Comparison of ENCODE assay signal across 9 mouse cellular contexts in genomic region chr6:70714239-70714638, GRCm38 (mm10).
DNase-seq lines count a peak whose midpoint lies in the region; ATAC-seq and TF ChIP-seq lines count a peak whose summit lies in the region.
"Had no signal": no experiment of that assay in that cellular context is flagged by ENCODE, and none has a peak within 500 bp of the region (broad histone marks: within the 10 kb centered on the region; RNA-seq: fewer than 3 reads in every experiment).

No protein-coding gene starts in this region.

- no peak overlapping the region for H3K27ac ChIP-seq in forebrain, embryonic 13.5 days
- no peak overlapping the region for H3K27ac ChIP-seq in liver, postnatal 0 days (ENCODE audit: low read depth)
- no peak overlapping the region for H3K27ac ChIP-seq in neural tube, embryonic 13.5 days (replicated peaks)
- H3K27ac ChIP-seq: macrophage had no signal

- WGBS in forebrain, embryonic 13.5 days, result 19% methylated on average over 6 of the region's 6 CpGs
- 10% methylated on average over 6 of the region's 6 CpGs for WGBS in liver, postnatal 0 days (ENCODE audit: insufficient replicate concordance)
- 20% methylated on average over 6 of the region's 6 CpGs for WGBS in neural tube, embryonic 13.5 days

- peak; percentile 35 for DNase-seq in G1E (ENCODE audit: low spot score)
- peak; percentile 48 to 60 for DNase-seq in heart, postnatal 36 days
- DNase-seq in layer of hippocampus, adult 11-12 months (ENCODE audit: low spot score), result peak; percentile 77
- DNase-seq in liver, postnatal 0 days, result peak; percentile 81
- peak; percentile 51 to 70 for DNase-seq in thymus, adult 18-20 months

- peak; percentile 69 for TF ChIP-seq CTCF in G1E (IDR thresholded peaks at IDR 0.05; ENCODE audit: low read depth, low read length)
- peak; percentile 92 for TF ChIP-seq CTCF in liver, postnatal 0 days (IDR thresholded peaks at IDR 0.05; ENCODE audit: low read depth)

- no peak overlapping the region for H3K9ac ChIP-seq in forebrain, embryonic 13.5 days
- H3K9ac ChIP-seq in liver, postnatal 0 days (replicated peaks), result no peak overlapping the region
- H3K9ac ChIP-seq in neural tube, embryonic 13.5 days, result peak overlapping the region; percentile 53; the same call in 1 of the 2 replicates

- H3K36me3 ChIP-seq in G1E (replicated peaks), result no peaks in the 10 kb centered on the region
- no peaks in the 10 kb centered on the region for H3K36me3 ChIP-seq in forebrain, embryonic 13.5 days (ENCODE audit: poor library complexity, severe bottlenecking)
- H3K36me3 ChIP-seq in liver, postnatal 0 days (replicated peaks; ENCODE audit: insufficient read depth, low read length), result no peaks in the 10 kb centered on the region
- H3K36me3 ChIP-seq in neural tube, embryonic 13.5 days, result no peaks in the 10 kb centered on the region

- peaks cover 50% of the 10 kb centered on the region for H3K4me1 ChIP-seq in G1E (ENCODE audit: insufficient read depth, low read depth, low read length)
- H3K4me1 ChIP-seq in forebrain, embryonic 13.5 days, result no peaks in the 10 kb centered on the region
- H3K4me1 ChIP-seq in liver, postnatal 0 days (ENCODE audit: insufficient read depth), result 0 out of 2 replicates have a peak, but pooled peaks cover 2% of the 10 kb centered on the region
- peaks cover 5% of the 10 kb centered on the region; the same call in 1 of the 2 replicates for H3K4me1 ChIP-seq in neural tube, embryonic 13.5 days (replicated peaks)

- peak overlapping the region; percentile 41 for H3K4me2 ChIP-seq in forebrain, embryonic 13.5 days
- peak overlapping the region; percentile 6 for H3K4me2 ChIP-seq in liver, postnatal 0 days (ENCODE audit: low read depth, low read length)
- peak overlapping the region; percentile 48 for H3K4me2 ChIP-seq in neural tube, embryonic 13.5 days

- peak overlapping the region; percentile 60 for H3K4me3 ChIP-seq in G1E (ENCODE audit: low read depth, low read length)
- no peak overlapping the region for H3K4me3 ChIP-seq in forebrain, embryonic 13.5 days
- 0 out of 2 replicates have a peak overlapping the region, but pooled peaks have one; percentile 13 for H3K4me3 ChIP-seq in liver, postnatal 0 days (ENCODE audit: low read depth, low read length)
- no peak overlapping the region for H3K4me3 ChIP-seq in neural tube, embryonic 13.5 days

- no peaks in the 10 kb centered on the region for H3K9me3 ChIP-seq in G1E (replicated peaks)
- H3K9me3 ChIP-seq in forebrain, embryonic 13.5 days (replicated peaks), result no peaks in the 10 kb centered on the region
- H3K9me3 ChIP-seq in liver, postnatal 0 days (ENCODE audit: low read length), result no peaks in the 10 kb centered on the region
- no peaks in the 10 kb centered on the region for H3K9me3 ChIP-seq in neural tube, embryonic 13.5 days

- intact Hi-C loops in heart, postnatal 36 days (cut with DNase I), result loop anchor here (1.0 to 10.0 kb wide), 3 partner anchors 54 to 171 kb away; no protein-coding TSS in a partner anchor

- ATAC-seq in G1E (ENCODE audit: extremely low read depth, insufficient number of reproducible peaks, low FRiP score, poor library complexity, severe bottlenecking), result peak; percentile 82
- ATAC-seq in cerebellum, adult (ENCODE audit: insufficient number of reproducible peaks, low FRiP score, low TSS enrichment), result peak; percentile 22; the same call in 1 of the 2 replicates
- peak; percentile 46; the same call in 1 of the 2 replicates for ATAC-seq in forebrain, embryonic 13.5 days
- ATAC-seq in liver, postnatal 0 days, result peak; percentile 72
- peak; percentile 75 for ATAC-seq in neural tube, embryonic 13.5 days (ENCODE audit: low read depth)

- TF ChIP-seq EP300 in liver, postnatal 0 days (IDR thresholded peaks at IDR 0.05; ENCODE audit: low read depth), result peak; percentile 61

- no peaks in the 10 kb centered on the region for H3K27me3 ChIP-seq in G1E (ENCODE audit: insufficient read depth, low read length)
- no peaks in the 10 kb centered on the region for H3K27me3 ChIP-seq in forebrain, embryonic 13.5 days
- H3K27me3 ChIP-seq in liver, postnatal 0 days (ENCODE audit: insufficient read depth, low read length), result no peaks in the 10 kb centered on the region
- no peaks in the 10 kb centered on the region for H3K27me3 ChIP-seq in neural tube, embryonic 13.5 days

Comparison
In these comparisons a context has a peak if more than half of its experiments do, and no peak if none do; other contexts are left out.
1. ATAC-seq: peak in every context shown above with its lines; median percentile 82 in G1E; 75 in neural tube, embryonic 13.5 days; 72 in liver, postnatal 0 days; 46 in forebrain, embryonic 13.5 days; 22 in cerebellum, adult.
2. H3K4me3 ChIP-seq: peak in G1E (single experiment) and liver, postnatal 0 days (single experiment); none in forebrain, embryonic 13.5 days (single experiment) and neural tube, embryonic 13.5 days (single experiment).
3. Peak in every context shown above with its lines, with median percentiles within 50 percentile points of each other: DNase-seq and H3K4me2 ChIP-seq.